8 mouse cellular contexts compared by ENCODE assay signal in genomic region chr11:6007779-6008128, GRCm38 (mm10). TPM values are rescaled to one million over a fixed set of nuclear protein-coding genes. Genes with fewer than 3 reads are reported as not detected.
A peak's percentile ranks its signal among the peaks of the same experiment; 100 is the strongest.
DNase-seq lines count a peak whose midpoint lies in the region; ATAC-seq and TF ChIP-seq lines count a peak whose summit lies in the region.
"Not testable (repeated sequence)": the region's sequence is repeated elsewhere in the genome, so short reads cannot be mapped to it uniquely, and the experiment has no call there.

No protein-coding gene starts in this region.

- H3K36me3 ChIP-seq in forebrain, embryonic 13.5 days (ENCODE audit: poor library complexity, severe bottlenecking); heart, embryonic 14.5 days (ENCODE audit: control insufficient read depth, insufficient read depth, low read length); intestine, embryonic 14.5 days (ENCODE audit: control insufficient read depth, insufficient read depth, low read length); limb, embryonic 12.5 days; liver, postnatal 0 days (replicated peaks; ENCODE audit: insufficient read depth, low read length); midbrain, embryonic 16.5 days (ENCODE audit: control insufficient read depth, insufficient read depth, low read length); stomach, embryonic 15.5 days: not testable (repeated sequence)

- not testable (repeated sequence) for H3K4me1 ChIP-seq in forebrain, embryonic 13.5 days; intestine, embryonic 14.5 days (replicated peaks; ENCODE audit: control insufficient read depth, insufficient read depth, low read length); limb, embryonic 12.5 days (replicated peaks); midbrain, embryonic 16.5 days (ENCODE audit: control insufficient read depth, insufficient read depth, low read length); stomach, embryonic 15.5 days
- H3K4me1 ChIP-seq in heart, embryonic 14.5 days (ENCODE audit: control insufficient read depth in 2 of 2, insufficient read depth in 2 of 2, low read length in 2 of 2) = peaks cover 5 to 12% of the 10 kb centered on the region in 2 experiments
- peaks cover 18% of the 10 kb centered on the region for H3K4me1 ChIP-seq in liver, postnatal 0 days (ENCODE audit: insufficient read depth)

- 16% methylated on average over 11 of the region's 13 CpGs for WGBS in forebrain, embryonic 13.5 days
- 40% methylated on average over 13 of the region's 13 CpGs for WGBS in heart, embryonic 14.5 days
- 32% methylated on average over 9 of the region's 13 CpGs for WGBS in intestine, embryonic 14.5 days
- 18% methylated on average over 9 of the region's 13 CpGs for WGBS in limb, embryonic 12.5 days
- WGBS in liver, postnatal 0 days (ENCODE audit: insufficient replicate concordance) = 36% methylated on average over 11 of the region's 13 CpGs
- 39% methylated on average over 9 of the region's 13 CpGs for WGBS in midbrain, embryonic 16.5 days
- WGBS in stomach, embryonic 15.5 days = 21% methylated on average over 11 of the region's 13 CpGs

- TF ChIP-seq EP300 in liver, postnatal 0 days (IDR thresholded peaks at IDR 0.05; ENCODE audit: low read depth) = not testable (repeated sequence)

- not testable (repeated sequence) for ATAC-seq in forebrain, embryonic 13.5 days; heart, embryonic 14.5 days (ENCODE audit: insufficient number of reproducible peaks, insufficient read depth, low FRiP score, low read depth); intestine, embryonic 14.5 days (replicated peaks; ENCODE audit: low FRiP score, low TSS enrichment, low read depth); limb, embryonic 12.5 days (ENCODE audit: insufficient number of reproducible peaks, insufficient read depth, low FRiP score, low TSS enrichment, low read depth); liver, postnatal 0 days; midbrain, embryonic 16.5 days; stomach, embryonic 15.5 days (ENCODE audit: insufficient read depth, low FRiP score, low read depth)

- peak overlapping the region; percentile 34; the same call in 1 of the 2 replicates for H3K9ac ChIP-seq in forebrain, embryonic 13.5 days
- not testable (repeated sequence) for H3K9ac ChIP-seq in heart, embryonic 14.5 days (ENCODE audit: low read length); intestine, embryonic 14.5 days (ENCODE audit: low read length); limb, embryonic 12.5 days (replicated peaks); midbrain, embryonic 16.5 days (ENCODE audit: low read depth, low read length); stomach, embryonic 15.5 days
- peak overlapping the region; percentile 74 for H3K9ac ChIP-seq in liver, postnatal 0 days (replicated peaks)

- H3K27me3 ChIP-seq in forebrain, embryonic 13.5 days = peaks cover 20% of the 10 kb centered on the region
- not testable (repeated sequence) for H3K27me3 ChIP-seq in heart, embryonic 14.5 days (ENCODE audit: control insufficient read depth, insufficient read depth, low read length); intestine, embryonic 14.5 days (replicated peaks; ENCODE audit: control insufficient read depth, insufficient read depth, low read length); liver, postnatal 0 days (ENCODE audit: insufficient read depth, low read length); midbrain, embryonic 16.5 days (ENCODE audit: control insufficient read depth, insufficient read depth, low read depth, low read length); stomach, embryonic 15.5 days (replicated peaks)
- H3K27me3 ChIP-seq in limb, embryonic 12.5 days = peaks cover 34% of the 10 kb centered on the region

- H3K9me3 ChIP-seq in forebrain, embryonic 13.5 days (replicated peaks); heart, embryonic 14.5 days (ENCODE audit: control insufficient read depth, low read length); intestine, embryonic 14.5 days (ENCODE audit: control insufficient read depth, low read length); limb, embryonic 12.5 days; liver, postnatal 0 days (ENCODE audit: low read length); midbrain, embryonic 16.5 days (replicated peaks; ENCODE audit: control insufficient read depth, low read length, poor library complexity, severe bottlenecking); stomach, embryonic 15.5 days: not testable (repeated sequence)

- H3K4me2 ChIP-seq in forebrain, embryonic 13.5 days = peak overlapping the region; percentile 54
- peak overlapping the region; percentile 61 for H3K4me2 ChIP-seq in heart, embryonic 14.5 days (ENCODE audit: low read length)
- peak overlapping the region; percentile 33; the same call in 1 of the 2 replicates for H3K4me2 ChIP-seq in intestine, embryonic 14.5 days (ENCODE audit: low read length)
- peak overlapping the region; percentile 45 for H3K4me2 ChIP-seq in limb, embryonic 12.5 days
- peak overlapping the region; percentile 53 for H3K4me2 ChIP-seq in liver, postnatal 0 days (ENCODE audit: low read depth, low read length)
- peak overlapping the region; percentile 46 for H3K4me2 ChIP-seq in midbrain, embryonic 16.5 days (ENCODE audit: low read length)
- peak overlapping the region; percentile 40; the same call in 1 of the 2 replicates for H3K4me2 ChIP-seq in stomach, embryonic 15.5 days

- TF ChIP-seq CTCF in liver, postnatal 0 days (IDR thresholded peaks at IDR 0.05; ENCODE audit: low read depth) = not testable (repeated sequence)

- H3K27ac ChIP-seq in forebrain, embryonic 13.5 days; heart, embryonic 14.5 days (replicated peaks in 1 of 2; ENCODE audit: control insufficient read depth in 1 of 2, insufficient read depth in 1 of 2, low read depth in 2 of 2, low read length in 2 of 2); intestine, embryonic 14.5 days (ENCODE audit: low read depth); limb, embryonic 12.5 days; midbrain, embryonic 16.5 days (ENCODE audit: low read length); stomach, embryonic 15.5 days: not testable (repeated sequence)
- peak overlapping the region; percentile 81 for H3K27ac ChIP-seq in liver, postnatal 0 days (ENCODE audit: low read depth)

- peak overlapping the region; percentile 35 for H3K4me3 ChIP-seq in forebrain, embryonic 13.5 days
- H3K4me3 ChIP-seq in heart, embryonic 14.5 days (ENCODE audit: control insufficient read depth in 1 of 2, insufficient read depth in 1 of 2, low read depth in 1 of 2, low read length in 2 of 2) = peak overlapping the region; percentile 40 to 42
- H3K4me3 ChIP-seq in intestine, embryonic 14.5 days (ENCODE audit: low read depth, low read length) = 0 out of 2 replicates have a peak overlapping the region, but pooled peaks have one; percentile 25
- not testable (repeated sequence) for H3K4me3 ChIP-seq in limb, embryonic 12.5 days (replicated peaks)
- H3K4me3 ChIP-seq in liver, postnatal 0 days (ENCODE audit: low read depth, low read length) = peak overlapping the region; percentile 53
- H3K4me3 ChIP-seq in midbrain, embryonic 16.5 days (ENCODE audit: low read depth, low read length) = peak overlapping the region; percentile 25; the same call in 1 of the 2 replicates
- peak overlapping the region; percentile 29 for H3K4me3 ChIP-seq in stomach, embryonic 15.5 days (replicated peaks)

- DNase-seq in adrenal gland, adult 2 months = peak; percentile 26
- DNase-seq in intestine, embryonic 14.5 days (ENCODE audit: low spot score); liver, postnatal 0 days: not testable (repeated sequence)

RNA-seq across cellular contexts. Expression of gene Ykt6, which starts 52.3 kb away (rescaled TPM):
- total RNA-seq in adrenal gland, adult 2 months (2021) = 10 to 100 TPM; 70.9 to 73.8 TPM
- polyA plus RNA-seq in adrenal gland, adult 2 months (2012; rRNA removed) = 34.0 and 39.4 TPM in 2 replicates
- polyA plus RNA-seq in forebrain, embryonic 13.5 days (2015; fragmentation: Nextera tagmentation; extraction: Ambion mirVana) = 65.3 and 83.1 TPM in 2 replicates
- polyA plus RNA-seq in heart, embryonic 14.5 days (2014; fragmentation: Nextera tagmentation; extraction: Ambion mirVana) = 17.8 and 19.1 TPM in 2 replicates
- polyA plus RNA-seq in intestine, embryonic 14.5 days (2014; fragmentation: Nextera tagmentation; extraction: Ambion mirVana) = 23.0 and 23.3 TPM in 2 replicates
- 52.8 and 57.9 TPM in 2 replicates for polyA plus RNA-seq in limb, embryonic 12.5 days (2016; fragmentation: Nextera tagmentation; extraction: Ambion mirVana)
- polyA plus RNA-seq in liver, postnatal 0 days (2015; fragmentation: Nextera tagmentation; extraction: Ambion mirVana) = 15.1 and 16.6 TPM in 2 replicates
- polyA plus RNA-seq in midbrain, embryonic 16.5 days (2015; fragmentation: Nextera tagmentation; extraction: Ambion mirVana) = 108 TPM in 2 replicates
- polyA plus RNA-seq in stomach, embryonic 15.5 days (2015; fragmentation: Nextera tagmentation; extraction: Ambion mirVana) = 48.7 and 54.8 TPM in 2 replicates

RNA-seq across cellular contexts. Expression of gene Gck, which starts 57.9 kb away (rescaled TPM):
- total RNA-seq in adrenal gland, adult 2 months (2021) = 1 to 10 TPM; 2.5 to 3.7 TPM
- 1.2 and 2.2 TPM in 2 replicates for polyA plus RNA-seq in adrenal gland, adult 2 months (2012; rRNA removed)
- polyA plus RNA-seq in forebrain, embryonic 13.5 days (2015; fragmentation: Nextera tagmentation; extraction: Ambion mirVana) = 4.7 and 5.8 TPM in 2 replicates
- 0.39 and 0.65 TPM in 2 replicates for polyA plus RNA-seq in heart, embryonic 14.5 days (2014; fragmentation: Nextera tagmentation; extraction: Ambion mirVana)
- polyA plus RNA-seq in intestine, embryonic 14.5 days (2014; fragmentation: Nextera tagmentation; extraction: Ambion mirVana) = 1.2 and 2.3 TPM in 2 replicates
- 0.78 and 0.90 TPM in 2 replicates for polyA plus RNA-seq in limb, embryonic 12.5 days (2016; fragmentation: Nextera tagmentation; extraction: Ambion mirVana)
- 0.66 and 1.3 TPM in 2 replicates for polyA plus RNA-seq in liver, postnatal 0 days (2015; fragmentation: Nextera tagmentation; extraction: Ambion mirVana)
- 10.5 and 11.8 TPM in 2 replicates for polyA plus RNA-seq in midbrain, embryonic 16.5 days (2015; fragmentation: Nextera tagmentation; extraction: Ambion mirVana)
- polyA plus RNA-seq in stomach, embryonic 15.5 days (2015; fragmentation: Nextera tagmentation; extraction: Ambion mirVana) = 3.4 and 3.5 TPM in 2 replicates

RNA-seq across cellular contexts. Expression of gene Camk2b, which starts 58.4 kb away (rescaled TPM):
- total RNA-seq in adrenal gland, adult 2 months (2021) = 10 to 100 TPM; 11.1 to 16.2 TPM
- polyA plus RNA-seq in adrenal gland, adult 2 months (2012; rRNA removed) = 10.2 and 12.0 TPM in 2 replicates
- 26.1 and 32.8 TPM in 2 replicates for polyA plus RNA-seq in forebrain, embryonic 13.5 days (2015; fragmentation: Nextera tagmentation; extraction: Ambion mirVana)
- polyA plus RNA-seq in heart, embryonic 14.5 days (2014; fragmentation: Nextera tagmentation; extraction: Ambion mirVana) = 2.4 and 2.5 TPM in 2 replicates
- 2.9 and 3.4 TPM in 2 replicates for polyA plus RNA-seq in intestine, embryonic 14.5 days (2014; fragmentation: Nextera tagmentation; extraction: Ambion mirVana)
- 0.74 and 0.91 TPM in 2 replicates for polyA plus RNA-seq in limb, embryonic 12.5 days (2016; fragmentation: Nextera tagmentation; extraction: Ambion mirVana)
- polyA plus RNA-seq in liver, postnatal 0 days (2015; fragmentation: Nextera tagmentation; extraction: Ambion mirVana) = 2.0 and 2.4 TPM in 2 replicates
- polyA plus RNA-seq in midbrain, embryonic 16.5 days (2015; fragmentation: Nextera tagmentation; extraction: Ambion mirVana) = 150 and 163 TPM in 2 replicates
- polyA plus RNA-seq in stomach, embryonic 15.5 days (2015; fragmentation: Nextera tagmentation; extraction: Ambion mirVana) = 4.0 and 5.4 TPM in 2 replicates
